Mouse (Mus musculus) thymus, adult 2 months (tissue): ENCODE results near the gene Mr1.

Experiments used
- CTCF ChIP-seq: fragments of 200-500 bp; IDR thresholded peaks from 2 replicates; pipeline ENCODE4 v1.5.1; 2012; ENCODE audit warnings: mild to moderate bottlenecking, control low read depth, low read length, moderate library complexity, borderline replicate concordance; ENCODE audit not compliant: control insufficient read depth, poor library complexity, insufficient read depth; ENCODE audit errors: extremely low read depth
- POLR2A ChIP-seq: fragments of 200-500 bp; IDR thresholded peaks from 2 replicates; pipeline ENCODE4 v1.6.1; 2012; ENCODE audit warnings: mild to moderate bottlenecking, low read length, control low read depth, moderate library complexity; ENCODE audit not compliant: control insufficient read depth, poor library complexity, insufficient read depth; ENCODE audit errors: extremely low read depth

DNA sequence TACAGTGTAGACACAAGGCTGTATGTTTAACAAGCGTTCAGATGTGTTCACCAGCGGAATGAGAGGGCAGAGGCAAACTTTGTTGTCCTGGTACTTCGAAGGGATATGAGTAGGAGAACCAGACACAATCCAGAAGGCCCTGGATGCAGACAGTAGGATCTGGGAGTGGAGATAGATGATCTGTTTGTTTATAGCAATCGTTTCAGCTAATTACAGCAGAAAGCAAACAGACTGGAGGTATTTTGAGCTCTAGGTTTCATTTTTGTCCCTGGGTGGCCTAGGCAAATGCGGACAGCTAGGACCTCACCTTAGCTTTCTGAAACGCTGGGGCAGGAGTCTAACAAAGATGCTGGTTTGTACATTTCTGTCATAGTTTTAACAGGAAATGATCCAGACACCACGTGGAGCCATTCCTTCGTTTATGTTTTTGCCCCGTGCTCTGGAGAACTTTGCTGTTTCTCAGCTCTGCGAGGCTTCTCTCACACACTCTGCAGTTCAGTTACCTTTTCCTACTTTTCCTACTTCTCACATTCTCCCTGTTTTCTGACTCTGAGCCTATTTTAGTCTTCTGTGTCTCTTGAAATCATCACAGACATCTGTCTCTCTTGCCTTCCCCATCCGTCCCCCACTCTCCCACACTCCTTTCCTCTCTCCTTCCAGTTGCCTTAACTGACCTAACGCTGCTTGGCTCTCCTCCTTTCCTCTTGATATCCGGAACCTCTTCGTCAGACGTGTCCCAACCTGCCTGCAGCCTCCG lies 57.6 kb downstream of the Mr1 start:
- TF ChIP-seq CTCF (no peak), POLR2A (no peak)
